Mouse (Mus musculus): ENCODE measurements around the gene Cpvl.

Gene Cpvl

GRCm38 (mm10) chr6:53937143-53938134 lies 41.0 kb downstream of the Cpvl start:
- no peak for DNase-seq (ENCODE audit: low read depth, low spot score)

GRCm38 (mm10) chr6:53931605-53932004 lies 46.9 kb downstream of the Cpvl start:
- DNase-seq (ENCODE audit: low read depth, low spot score), result no peak

DNA sequence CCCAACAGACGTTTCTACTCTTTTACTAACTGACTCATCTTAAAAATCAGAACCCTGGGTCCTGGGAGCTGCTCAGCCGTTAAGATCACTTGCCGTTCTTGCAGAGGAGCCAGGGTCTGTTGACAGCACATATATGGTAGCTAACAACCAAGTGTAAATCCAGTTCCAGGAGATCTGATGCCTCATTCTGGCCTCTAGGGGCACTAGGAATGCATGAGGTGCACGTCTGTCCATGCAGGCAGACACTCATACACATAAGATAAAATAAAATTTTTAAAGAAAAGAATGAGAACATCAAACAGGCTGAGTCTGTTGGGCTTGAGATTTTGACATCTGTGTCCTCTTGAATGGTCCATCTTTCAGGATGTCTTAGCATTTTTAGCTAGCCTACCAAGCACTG lies 48.6 kb downstream of the Cpvl start:
- DNase-seq (ENCODE audit: low read depth, low spot score), result no peak

- DNase-seq (ENCODE audit: low read depth, low spot score), result no peak
Observed at GRCm38 (mm10) chr6:53926197-53926596, 52.3 kb downstream of the Cpvl start.

- DNase-seq (ENCODE audit: low read depth, low spot score), result no peak
Observed at GRCm38 (mm10) chr6:53925192-53925591, 53.3 kb downstream of the Cpvl start.

DNA sequence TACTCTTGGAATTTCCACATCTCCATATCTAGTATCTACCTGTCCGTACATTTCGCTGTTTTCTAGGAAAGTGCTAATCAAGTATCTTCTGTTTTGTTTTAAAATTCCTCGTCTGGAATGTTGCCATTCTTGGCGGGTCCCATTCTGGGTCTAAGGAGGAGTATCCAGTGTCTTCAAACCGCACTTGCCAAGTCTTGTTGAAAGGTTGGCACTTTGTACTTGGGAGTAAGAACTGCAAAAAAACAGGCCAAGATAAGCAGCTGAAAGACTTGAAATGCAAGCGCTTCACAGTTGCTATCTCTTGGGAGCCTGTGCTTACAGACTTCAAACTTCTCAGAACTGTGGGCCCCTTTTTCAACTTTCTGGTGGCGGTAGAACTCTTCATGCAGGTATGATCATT lies 58.4 kb downstream of the Cpvl start:
- DNase-seq (ENCODE audit: low read depth, low spot score), result no peak

DNA sequence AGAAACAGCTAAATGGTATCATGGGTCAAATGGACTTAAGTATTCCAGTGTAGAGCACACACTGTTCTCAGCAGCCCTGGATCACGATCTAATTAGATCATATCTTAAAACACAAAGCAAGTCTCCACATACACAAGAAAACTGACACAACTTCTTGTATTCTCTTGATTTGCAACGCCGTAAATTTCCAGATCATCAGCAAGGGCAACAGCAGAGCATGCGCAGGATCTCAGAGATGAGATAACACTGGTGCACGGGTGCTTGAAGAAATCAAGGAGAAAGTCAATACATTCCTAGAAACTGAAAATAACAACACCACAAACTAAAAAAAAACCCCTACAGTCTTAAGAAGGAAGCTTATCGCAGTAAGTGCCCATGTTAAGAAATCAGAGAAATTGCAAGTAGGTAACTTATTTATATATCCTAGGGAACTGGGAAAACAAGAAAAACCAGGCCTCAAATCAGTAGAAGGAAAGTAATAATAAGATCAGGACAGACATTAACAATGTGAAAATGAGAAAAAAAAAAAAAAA lies 61.4 kb downstream of the Cpvl start:
- DNase-seq (ENCODE audit: low read depth, low spot score), result no peak

DNA sequence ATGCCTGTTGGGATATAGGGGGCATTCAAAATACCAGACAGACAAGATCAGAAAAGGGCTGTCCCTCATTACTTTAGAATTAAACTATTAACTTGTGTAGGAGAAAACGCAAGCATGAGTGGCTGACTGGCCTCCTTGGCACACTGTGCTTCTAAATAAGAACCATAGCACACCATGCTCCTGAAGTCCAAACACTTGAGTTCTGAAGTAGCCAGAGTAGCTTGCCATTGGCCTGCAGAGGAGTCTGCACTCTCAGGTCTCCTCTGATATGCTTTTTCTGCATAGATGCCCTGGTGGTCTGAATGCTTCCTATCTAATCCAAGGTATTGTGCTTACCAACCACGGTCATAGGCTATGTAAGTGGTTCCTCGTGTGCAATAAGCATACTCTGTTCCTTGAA lies 63.1 kb downstream of the Cpvl start:
- no peak for DNase-seq (ENCODE audit: low read depth, low spot score)

- DNase-seq (ENCODE audit: low read depth, low spot score), result no peak
Observed at GRCm38 (mm10) chr6:53913151-53913550, 65.3 kb downstream of the Cpvl start.

GRCm38 (mm10) chr6:53912112-53912782 lies 66.2 kb downstream of the Cpvl start:
- no peak for DNase-seq (ENCODE audit: low read depth, low spot score)

- no peak for DNase-seq (ENCODE audit: low read depth, low spot score)
Observed at GRCm38 (mm10) chr6:53909986-53910385, 68.5 kb downstream of the Cpvl start.

- DNase-seq (ENCODE audit: low read depth, low spot score), result no peak
Observed at GRCm38 (mm10) chr6:53909446-53909845, 69.0 kb downstream of the Cpvl start.

GRCm38 (mm10) chr6:53906871-53907270 lies 71.6 kb downstream of the Cpvl start:
- DNase-seq (ENCODE audit: low read depth, low spot score), result no peak

- DNase-seq (ENCODE audit: low read depth, low spot score), result no peak
Observed at GRCm38 (mm10) chr6:53906051-53906462, 72.4 kb downstream of the Cpvl start.

DNA sequence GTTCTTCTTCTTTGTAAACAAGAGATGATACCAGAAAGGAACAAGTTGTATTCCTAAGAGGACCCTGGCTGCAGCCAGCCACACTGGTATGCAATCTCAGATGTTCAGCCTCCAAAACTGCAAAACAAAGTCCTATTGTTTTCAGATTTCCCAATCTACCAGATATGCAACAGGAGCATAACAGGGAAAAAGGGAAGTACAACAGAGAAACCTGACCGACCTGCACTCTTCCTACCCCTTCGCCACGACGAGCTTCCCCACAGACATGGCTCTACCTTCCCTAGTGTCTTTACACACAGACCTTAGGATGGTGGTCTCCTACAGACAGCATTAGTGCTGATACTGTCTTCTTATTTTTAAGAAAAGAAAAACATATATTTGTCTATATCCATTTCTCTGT lies 72.9 kb downstream of the Cpvl start:
- DNase-seq (ENCODE audit: low read depth, low spot score), result no peak

GRCm38 (mm10) chr6:53904703-53905395 lies 73.6 kb downstream of the Cpvl start:
- no peak for DNase-seq (ENCODE audit: low read depth, low spot score)

DNA sequence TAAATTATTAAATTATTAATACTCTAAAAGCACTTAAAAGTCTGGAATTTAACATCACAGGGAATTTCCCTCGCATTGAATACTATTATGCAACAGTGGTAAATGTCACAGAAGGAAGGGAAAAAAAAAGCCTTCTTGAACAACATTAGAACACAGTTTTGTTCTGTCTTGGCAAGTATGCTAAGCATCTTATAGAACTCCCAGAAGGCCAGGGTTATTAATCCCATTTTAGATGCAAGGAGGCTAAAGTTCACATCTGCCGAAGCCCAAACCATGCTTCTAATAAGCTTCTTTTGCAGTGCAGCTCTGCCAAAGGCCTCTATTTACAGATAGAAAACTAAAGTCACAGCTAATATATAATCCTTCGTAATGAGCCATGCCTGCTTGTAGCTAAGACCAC lies 74.3 kb downstream of the Cpvl start:
- DNase-seq (ENCODE audit: low read depth, low spot score), result no peak

DNA sequence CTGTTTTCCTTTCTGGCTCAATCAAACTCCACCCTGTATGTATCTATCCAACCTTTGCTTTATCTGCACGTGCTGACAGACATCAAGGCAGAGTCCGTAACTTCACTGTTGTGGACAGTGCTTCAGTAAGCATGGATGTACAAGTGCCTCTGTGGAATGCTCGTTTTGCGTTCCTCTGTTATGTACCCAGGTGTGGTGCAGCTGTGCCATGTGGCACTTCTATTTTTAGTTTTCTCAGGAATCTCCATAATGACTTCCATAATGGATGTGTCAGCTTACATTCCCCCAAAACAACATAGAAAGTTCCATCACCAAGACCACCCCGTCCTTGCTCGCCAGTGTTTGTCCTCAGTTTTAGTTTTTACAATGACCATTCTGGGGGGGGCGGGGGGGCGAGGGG lies 76.7 kb downstream of the Cpvl start:
- DNase-seq (ENCODE audit: low read depth, low spot score), result no peak

DNA sequence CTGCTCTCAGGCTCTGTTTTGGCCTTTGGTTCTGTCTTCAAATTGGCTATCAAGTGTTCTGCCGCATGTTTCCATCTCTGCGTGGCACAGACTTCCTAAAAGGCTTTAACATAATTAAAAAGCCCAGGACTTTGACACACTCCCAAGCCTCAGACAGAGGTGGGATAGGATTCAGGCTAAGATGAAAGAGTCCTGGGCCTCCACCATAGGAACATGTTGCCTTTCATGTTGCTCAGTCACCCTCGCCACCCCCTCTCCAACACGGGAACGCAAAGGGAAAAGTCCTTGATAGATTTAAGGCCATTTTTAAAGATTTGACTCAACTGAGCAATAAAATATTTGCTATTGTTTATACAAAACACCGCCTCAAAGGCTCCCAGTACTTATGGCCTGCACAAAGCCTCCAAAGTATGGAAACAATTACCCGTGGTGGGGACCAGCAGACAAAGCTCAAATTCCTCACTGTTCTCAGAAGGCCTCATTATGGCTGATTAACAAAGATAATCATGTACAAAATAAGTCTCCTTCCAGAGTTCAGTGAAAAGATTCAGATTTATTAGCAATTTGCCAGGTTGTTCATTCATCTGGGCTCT lies 80.5 kb downstream of the Cpvl start:
- no peak for DNase-seq (ENCODE audit: low read depth, low spot score)

- no peak for DNase-seq (ENCODE audit: low read depth, low spot score)
Observed at GRCm38 (mm10) chr6:53897126-53897525, 81.3 kb downstream of the Cpvl start.

DNA sequence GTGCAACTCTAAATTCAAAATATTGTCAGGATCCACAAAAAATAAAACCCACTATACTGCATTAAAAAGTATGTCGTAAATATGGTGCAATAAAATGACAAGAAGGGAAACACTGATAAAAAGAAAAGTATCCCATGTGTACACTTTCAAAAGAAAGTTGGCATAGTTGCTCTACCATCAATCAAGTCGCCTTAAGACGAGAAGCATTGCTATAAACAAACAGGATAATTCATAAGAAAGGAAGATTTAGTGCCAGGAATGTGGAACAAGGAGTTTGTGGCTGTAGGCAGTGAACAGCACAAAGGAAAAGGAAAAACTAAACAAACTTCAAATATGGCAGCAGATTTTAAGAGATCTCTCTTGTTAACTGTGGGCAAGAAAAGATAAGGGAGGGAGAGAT lies 84.7 kb downstream of the Cpvl start:
- no peak for DNase-seq (ENCODE audit: low read depth, low spot score)

GRCm38 (mm10) chr6:53891109-53891508 lies 87.4 kb downstream of the Cpvl start:
- no peak for DNase-seq (ENCODE audit: low read depth, low spot score)
